Mouse (Mus musculus) embryonic facial prominence, embryonic 11.5 days (tissue): ENCODE measurements around the gene Them4. TPM values are rescaled to one million over a fixed set of nuclear protein-coding genes. Genes with fewer than 3 reads are reported as not detected.

ENCODE experiments used
- ATAC-seq: fragments of 200-750 bp; cut with Nextera tagmentation; replicated peaks from 2 replicates; pipeline ENCODE4 v1.8.0; 2017; ENCODE audit warnings: low read depth; ENCODE audit not compliant: insufficient number of reproducible peaks, low FRiP score, low TSS enrichment
- DNase-seq: peaks from one replicate; pipeline ENCODE4 v3.0.0-alpha.2; 2015; ENCODE audit warnings: low spot score
- H3K27ac ChIP-seq: fragments of 300-500 bp; sonication (generic); replicated peaks from 2 replicates; pipeline ENCODE4 v1.5.1; 2014; ENCODE audit warnings: mild to moderate bottlenecking, low read depth, low read length, control low read depth
- H3K27me3 ChIP-seq: fragments of 300-500 bp; sonication (generic); 2 replicates; pipeline ENCODE4 v1.6.1; 2014; ENCODE audit warnings: mild to moderate bottlenecking, low read length, moderate library complexity, mixed read lengths; ENCODE audit not compliant: control insufficient read depth, insufficient read depth
- H3K36me3 ChIP-seq: fragments of 300-500 bp; sonication (generic); replicated peaks from 2 replicates; pipeline ENCODE4 v1.6.1; 2014; ENCODE audit warnings: low read depth, mild to moderate bottlenecking, low read length, moderate library complexity, mixed read lengths; ENCODE audit not compliant: control insufficient read depth, insufficient read depth
- H3K4me1 ChIP-seq: fragments of 300-500 bp; sonication (generic); 2 replicates; pipeline ENCODE4 v1.6.1; 2014; ENCODE audit warnings: low read length, mixed read lengths; ENCODE audit not compliant: control insufficient read depth, insufficient read depth
- H3K4me2 ChIP-seq: fragments of 300-500 bp; sonication (generic); 2 replicates; pipeline ENCODE4 v1.6.1; 2014; ENCODE audit warnings: low read depth, mild to moderate bottlenecking, control low read depth, low read length, moderate library complexity
- H3K4me3 ChIP-seq: fragments of 300-500 bp; sonication (generic); 2 replicates; pipeline ENCODE4 v1.5.1; 2014; ENCODE audit warnings: low read depth, low read length, control low read depth
- H3K9ac ChIP-seq: fragments of 300-500 bp; sonication (generic); replicated peaks from 2 replicates; pipeline ENCODE4 v1.6.1; 2014; ENCODE audit warnings: mild to moderate bottlenecking, control low read depth, low read length
- H3K9me3 ChIP-seq: fragments of 300-500 bp; sonication (generic); replicated peaks from 2 replicates; pipeline ENCODE4 v1.6.1; 2016; ENCODE audit warnings: mild to moderate bottlenecking, low read length, inconsistent platforms, mixed read lengths; ENCODE audit not compliant: control insufficient read depth
- WGBS: fragments of 180-500 bp; shearing (Covaris S2); extraction: QIAGEN DNeasy Blood & Tissue Kit; methylation state at CpG from one replicate; pipeline ENCODE4 v1.1.7; 2014; 5-methylcytosine and 5-hydroxymethylcytosine counted together
- polyA plus RNA-seq: library from polyadenylated mRNA; unstranded; fragments of >200 nt; fragmentation: Nextera tagmentation; extraction: Ambion mirVana; gene quantifications from 2 replicates; pipeline ENCODE4 v1.2.1, GENCODE M21; 2014

Gene Them4
- polyA plus RNA-seq, 1 experiment from 2014 or later = 9.6 TPM

DNA sequence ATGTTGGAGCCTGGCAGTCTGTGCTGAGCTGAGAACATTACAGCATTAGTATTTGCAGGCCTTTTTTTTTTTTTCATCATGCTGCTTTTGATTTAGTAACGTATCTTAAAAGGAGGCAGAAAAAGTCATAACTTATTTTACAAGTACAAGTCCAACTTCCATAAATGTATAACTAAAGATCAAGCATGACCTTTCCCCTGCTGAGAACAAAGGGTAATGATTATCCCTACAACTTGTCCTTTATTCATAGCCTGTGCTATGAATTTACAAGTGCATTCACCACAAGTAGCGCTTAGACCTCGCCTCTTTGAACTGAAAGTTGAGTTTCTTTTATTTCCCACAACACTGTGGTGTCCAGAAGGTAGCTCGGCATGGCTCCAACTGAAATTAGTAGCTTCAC, 1.5 kb downstream of the Them4 start:
- DNase-seq (no peak), ATAC-seq (no peak)
- Histone ChIP-seq H3K36me3 (no peaks in the 10 kb centered on the region), H3K27ac (no peak overlapping the region), H3K4me3 (no peak overlapping the region), H3K9me3 (no peaks in the 10 kb centered on the region), H3K27me3 (no peaks in the 10 kb centered on the region), H3K4me2 (no peak overlapping the region), H3K9ac (no peak overlapping the region), H3K4me1 (no peaks in the 10 kb centered on the region)
- 88% methylated on average over 4 of the region's 4 CpGs for WGBS

DNA sequence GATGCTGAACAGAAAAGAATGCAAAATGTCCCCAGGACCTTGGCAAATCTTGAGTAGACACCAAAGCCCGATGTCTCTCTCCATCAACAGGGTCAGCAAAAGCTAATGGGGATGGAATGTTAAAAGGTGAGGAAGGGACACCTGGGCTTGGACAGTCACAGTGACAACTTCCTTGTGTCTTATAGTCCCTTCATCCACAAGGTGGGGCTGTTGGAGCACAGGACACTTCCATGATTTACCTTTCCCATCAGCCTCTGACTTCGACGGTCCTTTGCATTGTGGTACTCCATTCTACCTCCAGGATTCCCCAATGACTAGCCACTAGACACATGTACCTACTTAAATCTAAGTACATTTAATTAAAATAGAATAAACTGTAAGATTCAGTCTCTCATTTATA, 18.8 kb downstream of the Them4 start:
- DNase-seq = peak; percentile 21
- ATAC-seq = no peak
- no peaks in the 10 kb centered on the region for H3K4me1 ChIP-seq
- no peaks in the 10 kb centered on the region for H3K27me3 ChIP-seq
- H3K36me3 ChIP-seq = no peaks in the 10 kb centered on the region
- no peak overlapping the region for H3K27ac ChIP-seq
- H3K4me3 ChIP-seq = no peak overlapping the region
- H3K4me2 ChIP-seq = no peak overlapping the region
- 61% methylated on average over 3 of the region's 3 CpGs for WGBS
- no peaks in the 10 kb centered on the region for H3K9me3 ChIP-seq
- no peak overlapping the region for H3K9ac ChIP-seq

DNA sequence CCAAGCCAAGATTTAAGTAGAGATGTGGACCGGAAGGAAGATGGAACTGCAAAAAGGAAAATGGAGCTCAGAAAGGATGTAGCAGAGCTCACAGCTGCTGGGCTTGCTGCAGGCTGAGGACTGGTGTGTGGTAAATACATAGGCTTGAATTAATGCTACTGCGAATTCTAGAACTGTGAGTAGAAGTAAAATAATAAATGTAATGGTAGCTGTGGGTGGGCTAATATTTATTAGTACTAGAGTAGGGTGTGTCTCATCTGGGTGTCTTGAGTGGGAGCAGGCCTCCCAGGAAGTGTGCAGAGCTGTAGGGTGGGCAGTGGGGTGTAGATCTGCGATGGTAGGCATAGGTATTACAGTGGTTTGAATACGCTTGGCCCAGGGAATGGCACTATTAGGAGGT, 24.6 kb downstream of the Them4 start:
- no peak overlapping the region for H3K27ac ChIP-seq
- no peak for DNase-seq
- no peak overlapping the region for H3K4me2 ChIP-seq
- no peaks in the 10 kb centered on the region for H3K36me3 ChIP-seq
- H3K4me1 ChIP-seq = no peaks in the 10 kb centered on the region
- 96% methylated on average over 4 of the region's 4 CpGs for WGBS
- no peaks in the 10 kb centered on the region for H3K27me3 ChIP-seq
- no peak overlapping the region for H3K4me3 ChIP-seq
- no peak overlapping the region for H3K9ac ChIP-seq
- ATAC-seq = no peak
- H3K9me3 ChIP-seq = no peaks in the 10 kb centered on the region

DNA sequence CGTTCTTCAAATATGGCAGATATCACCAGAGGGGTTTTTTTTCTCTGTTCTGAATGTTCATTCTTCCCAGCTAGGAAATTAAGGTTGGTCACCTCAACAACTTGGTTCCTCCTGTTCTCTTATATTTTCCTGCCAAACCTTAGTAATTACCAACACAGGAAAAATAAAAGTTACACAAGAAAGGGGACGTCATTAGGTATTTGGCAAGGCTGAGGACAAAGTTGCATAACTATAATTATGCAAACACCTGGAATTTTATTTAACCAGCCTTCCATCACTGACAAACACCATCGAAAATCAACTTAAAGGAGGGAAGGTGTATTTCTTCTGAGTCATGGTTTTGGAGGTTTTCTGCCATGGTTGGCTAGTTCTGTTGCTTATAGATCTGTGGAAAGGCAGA, 28.6 kb downstream of the Them4 start:
- WGBS = 89% methylated on average over 3 of the region's 3 CpGs
- Histone ChIP-seq H3K27me3 (no peaks in the 10 kb centered on the region), H3K27ac (no peak overlapping the region), H3K36me3 (no peaks in the 10 kb centered on the region), H3K9ac (no peak overlapping the region), H3K4me2 (no peak overlapping the region), H3K4me1 (no peaks in the 10 kb centered on the region), H3K4me3 (no peak overlapping the region), H3K9me3 (no peaks in the 10 kb centered on the region)
- no peak for DNase-seq
- ATAC-seq = no peak

DNA sequence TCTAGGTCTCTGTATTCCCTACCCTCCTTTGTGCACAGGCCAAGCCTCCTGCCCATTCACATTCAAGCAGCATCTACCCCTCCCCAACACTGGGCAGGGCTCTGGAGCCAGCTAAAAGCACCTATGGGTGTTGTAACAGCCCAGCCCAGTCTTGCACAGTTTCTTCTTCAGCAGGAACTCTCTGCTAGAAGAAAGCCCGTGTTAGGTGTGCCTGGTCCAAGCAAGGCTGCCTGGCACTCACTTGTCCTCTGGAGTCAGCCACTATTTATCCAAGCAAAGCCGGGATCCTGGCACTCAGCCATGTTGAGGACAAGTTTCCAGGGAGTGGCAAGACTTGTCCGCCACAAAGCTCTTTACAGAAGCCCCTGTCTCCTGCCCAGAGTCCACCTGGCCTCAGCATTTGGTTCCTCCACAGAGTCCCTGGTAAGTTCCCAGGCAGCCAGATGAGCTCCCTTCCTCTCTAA, 32.1 kb downstream of the Them4 start, which contains the start of gene Them5:
TSS of gene Them5 (plus strand) at position 141 of the 464 bp plus-strand sequence.
- no peak within 1 kb of the TSS for H3K4me2 ChIP-seq
- DNase-seq (no peak), ATAC-seq (no peak)
- H3K9ac ChIP-seq = no peak within 1 kb of the TSS
- no peak within 1 kb of the TSS for H3K27ac ChIP-seq
- H3K9me3 ChIP-seq = no peaks in the 10 kb centered on the region
- H3K27me3 ChIP-seq = no peaks in the 10 kb centered on the region
- H3K36me3 ChIP-seq = no peaks in the 10 kb centered on the region
- no peak within 1 kb of the TSS for H3K4me3 ChIP-seq
- no peaks in the 10 kb centered on the region for H3K4me1 ChIP-seq
- WGBS = 65% methylated on average over 3 of the region's 3 CpGs

DNA sequence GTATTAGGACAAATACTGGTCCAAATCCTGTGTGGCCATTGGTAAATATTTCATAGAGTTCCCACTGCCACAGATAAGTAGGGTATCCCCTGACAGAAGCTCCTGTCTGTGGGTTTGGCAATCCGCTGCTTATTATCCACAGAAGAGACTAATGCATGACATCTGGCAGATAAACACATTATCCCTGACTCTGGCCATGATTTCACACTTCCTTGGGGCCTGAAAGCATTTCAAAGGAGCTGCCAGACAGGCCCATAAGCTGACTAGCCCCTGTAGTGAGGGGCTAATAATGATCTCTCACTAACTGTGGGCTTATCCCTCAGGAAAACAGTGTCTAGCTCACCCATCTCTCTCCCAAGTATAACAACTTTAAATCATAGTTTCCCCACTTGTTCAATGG, 32.7 kb downstream of the Them4 start:
- Histone ChIP-seq H3K9me3 (no peaks in the 10 kb centered on the region), H3K4me3 (no peak overlapping the region), H3K9ac (no peak overlapping the region), H3K4me1 (no peaks in the 10 kb centered on the region), H3K27ac (no peak overlapping the region), H3K36me3 (no peaks in the 10 kb centered on the region), H3K4me2 (no peak overlapping the region), H3K27me3 (no peaks in the 10 kb centered on the region)
- ATAC-seq (no peak), DNase-seq (no peak)
- whole genome bisulfite sequencing = 53% methylated on average over 1 of the region's 1 CpGs

DNA sequence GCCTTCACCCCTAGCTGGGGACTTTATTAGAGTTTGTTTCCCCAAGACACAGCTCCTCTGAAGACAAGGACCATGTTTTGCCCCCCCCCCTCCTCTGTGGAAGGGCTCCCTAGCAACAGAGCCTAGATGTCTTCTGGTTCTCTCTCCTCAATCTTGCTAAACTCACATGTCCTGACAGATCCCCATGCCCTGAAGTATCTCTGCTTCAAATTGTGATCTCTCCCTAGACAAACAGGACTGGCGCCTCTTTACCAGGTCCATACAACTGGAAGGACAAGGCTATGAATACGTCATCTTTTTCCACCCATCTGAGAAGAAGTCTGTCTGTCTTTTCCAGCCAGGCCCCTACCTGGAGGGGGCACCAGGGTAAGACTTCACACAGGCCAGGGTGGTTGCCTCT, 34.3 kb downstream of the Them4 start:
- Histone ChIP-seq H3K4me2 (no peak overlapping the region; the same call in 1 of the 2 replicates), H3K4me1 (no peaks in the 10 kb centered on the region), H3K27ac (no peak overlapping the region), H3K9ac (no peak overlapping the region), H3K36me3 (no peaks in the 10 kb centered on the region), H3K4me3 (no peak overlapping the region), H3K9me3 (no peaks in the 10 kb centered on the region), H3K27me3 (no peaks in the 10 kb centered on the region)
- ATAC-seq = no peak
- DNase-seq = no peak
- 84% methylated on average over 2 of the region's 2 CpGs for WGBS

DNA sequence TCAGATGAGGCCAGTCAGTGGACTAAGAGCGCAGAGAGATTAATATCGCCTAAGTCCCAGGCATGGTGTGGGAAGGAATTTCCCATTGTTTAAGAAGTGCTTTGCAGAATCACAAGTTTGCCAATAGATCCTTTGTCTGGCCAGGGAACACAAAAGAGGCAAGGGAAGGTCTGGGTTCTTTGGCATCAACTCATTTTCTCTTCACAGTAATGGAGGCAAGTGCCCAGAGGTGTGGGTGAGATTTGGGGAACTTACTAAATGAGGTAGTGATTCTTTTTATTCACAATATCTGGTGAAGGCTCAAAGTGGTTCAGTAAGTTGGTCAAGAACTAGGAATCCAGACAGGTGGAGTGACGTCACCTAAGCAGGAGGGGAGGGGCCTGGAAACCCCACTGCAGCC, 35.0 kb downstream of the Them4 start:
- ATAC-seq (no peak), DNase-seq (no peak)
- no peak overlapping the region for H3K9ac ChIP-seq
- no peak overlapping the region for H3K27ac ChIP-seq
- H3K36me3 ChIP-seq = no peaks in the 10 kb centered on the region
- 72% methylated on average over 3 of the region's 3 CpGs for WGBS
- H3K27me3 ChIP-seq = no peaks in the 10 kb centered on the region
- no peak overlapping the region for H3K4me2 ChIP-seq
- no peaks in the 10 kb centered on the region for H3K4me1 ChIP-seq
- H3K9me3 ChIP-seq = no peaks in the 10 kb centered on the region
- H3K4me3 ChIP-seq = no peak overlapping the region
